Mouse (Mus musculus) ES-E14 (cell line): ENCODE results near the gene Npw.

Experiments used
- CHD2 ChIP-seq: IDR thresholded peaks from 2 replicates; pipeline ENCODE4 v1.6.1; 2014; ENCODE audit warnings: mild to moderate bottlenecking, low read depth, low read length, inconsistent platforms
- MAFK ChIP-seq: IDR thresholded peaks from 2 replicates; pipeline ENCODE4 v1.6.1; 2014; ENCODE audit warnings: mild to moderate bottlenecking, low read depth, low read length, inconsistent platforms; ENCODE audit not compliant: insufficient read depth

DNA sequence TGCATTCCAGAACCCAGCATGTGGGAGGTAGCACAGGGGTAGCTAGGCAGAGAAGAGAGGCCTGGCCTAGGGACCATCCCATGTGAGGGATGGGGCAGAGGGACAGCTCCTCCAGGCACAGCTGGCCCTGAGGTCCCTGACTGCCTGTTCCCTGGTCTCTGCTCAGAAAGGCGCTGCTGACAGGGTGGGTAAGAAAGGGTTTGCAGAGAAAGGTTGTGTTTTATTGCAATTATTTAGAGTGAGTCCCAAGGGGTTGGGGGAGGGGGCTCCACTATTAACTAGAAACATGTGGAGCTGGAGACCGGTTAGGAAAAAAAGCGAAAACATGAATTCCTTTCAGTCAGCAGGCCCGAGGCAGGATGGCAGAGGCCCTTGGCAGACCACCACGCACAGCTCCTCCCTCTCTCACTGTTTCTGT is 18.7 kb downstream of the Npw start:
- TF ChIP-seq MAFK (no peak), CHD2 (no peak)
